Mouse (Mus musculus): ENCODE measurements around the gene Slc9b1.

Gene Slc9b1

GRCm38 (mm10) chr3:135347739-135348264 is at the start of gene Slc9b1:
Slc9b1 (plus strand) TSS chr3:135348029.
- DNase-seq (ENCODE audit: low spot score in 2 of 2): no peak

GRCm38 (mm10) chr3:135298560-135298959 is 49.3 kb upstream of the Slc9b1 start:
- no peak for DNase-seq (ENCODE audit: low spot score in 2 of 2)

GRCm38 (mm10) chr3:135300081-135300480 is 47.7 kb upstream of the Slc9b1 start:
- no peak for DNase-seq (ENCODE audit: low spot score in 2 of 2)

DNA sequence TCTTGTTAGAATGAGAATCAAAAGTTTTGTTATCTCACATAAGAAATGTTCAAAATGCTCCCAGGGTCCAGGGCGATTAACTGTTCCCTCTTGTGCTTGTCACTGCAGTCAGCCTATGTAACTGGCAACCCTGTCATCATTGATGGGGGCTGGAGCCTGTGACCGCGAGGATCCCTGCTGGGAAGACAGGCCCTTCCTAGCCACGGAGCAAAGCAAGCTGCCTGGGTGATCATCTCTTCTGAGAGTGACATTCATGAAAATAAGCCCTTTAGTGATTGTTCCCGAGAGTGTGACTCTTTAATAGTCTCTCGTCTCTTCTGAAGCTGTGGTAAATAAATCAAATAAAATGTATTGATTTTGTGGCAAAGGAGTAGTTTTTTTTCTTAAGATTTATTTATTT is 43.8 kb upstream of the Slc9b1 start:
- no peak for DNase-seq (ENCODE audit: low spot score in 2 of 2)

DNA sequence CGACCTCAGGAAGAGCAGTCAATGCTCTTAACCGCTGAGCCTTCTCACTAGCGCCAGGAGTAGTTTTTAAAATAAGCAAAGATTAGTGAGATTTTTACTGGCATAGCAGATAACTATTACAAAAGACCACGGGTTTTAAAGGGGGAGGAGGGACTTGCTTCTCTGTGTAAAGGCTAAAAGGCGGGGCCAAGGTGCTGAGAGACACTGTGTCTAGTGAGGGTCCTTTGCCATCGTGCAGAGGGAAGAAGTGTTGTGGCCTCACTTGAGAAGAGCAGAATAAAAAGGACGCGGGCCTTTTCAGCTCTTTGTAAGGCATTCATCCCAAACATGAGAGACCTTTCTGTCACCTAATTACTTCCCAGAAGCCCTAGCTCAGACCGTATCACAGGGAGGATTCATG is 43.3 kb upstream of the Slc9b1 start:
- DNase-seq (ENCODE audit: low spot score in 2 of 2): no peak

- DNase-seq (ENCODE audit: low spot score in 2 of 2): no peak
These were observed 40.2 kb upstream of the Slc9b1 start, which contains the start of gene Slc9b2 for GRCm38 (mm10) chr3:135307411-135308259. Slc9b2 (plus strand) TSS chr3:135307700.

- DNase-seq (ENCODE audit: low spot score in 2 of 2): no peak
These were observed 34.8 kb upstream of the Slc9b1 start for GRCm38 (mm10) chr3:135312916-135313491.

GRCm38 (mm10) chr3:135313727-135314126 is 34.1 kb upstream of the Slc9b1 start:
- no peak for DNase-seq (ENCODE audit: low spot score in 2 of 2)

DNA sequence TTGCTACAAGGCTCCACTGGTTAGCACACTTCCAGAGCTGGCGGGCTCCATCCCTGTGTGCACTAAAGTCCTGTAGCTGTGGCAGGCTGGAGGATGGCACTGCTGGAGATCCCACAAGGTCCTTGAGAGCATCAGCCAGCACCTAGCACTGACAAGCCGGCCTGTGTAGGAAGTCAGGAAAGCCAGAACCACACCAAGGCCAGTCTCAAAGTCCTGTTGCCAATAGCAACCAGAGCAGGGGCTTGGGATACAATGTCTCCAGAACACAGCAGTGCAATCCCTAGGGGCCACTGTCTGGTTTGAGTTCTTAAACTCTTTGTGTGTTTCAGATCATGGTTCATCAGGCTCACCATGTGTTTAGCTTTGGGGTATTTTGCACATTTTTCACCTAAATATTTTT is 33.0 kb upstream of the Slc9b1 start:
- DNase-seq (ENCODE audit: low spot score in 2 of 2): no peak

GRCm38 (mm10) chr3:135315720-135316425 is 32.0 kb upstream of the Slc9b1 start:
- DNase-seq (ENCODE audit: low spot score in 2 of 2): no peak

- DNase-seq (ENCODE audit: low spot score in 2 of 2): no peak
These were observed 29.5 kb upstream of the Slc9b1 start for GRCm38 (mm10) chr3:135318331-135318730.

- DNase-seq (ENCODE audit: low spot score in 2 of 2): no peak
These were observed 23.5 kb upstream of the Slc9b1 start for GRCm38 (mm10) chr3:135324354-135324753.

DNA sequence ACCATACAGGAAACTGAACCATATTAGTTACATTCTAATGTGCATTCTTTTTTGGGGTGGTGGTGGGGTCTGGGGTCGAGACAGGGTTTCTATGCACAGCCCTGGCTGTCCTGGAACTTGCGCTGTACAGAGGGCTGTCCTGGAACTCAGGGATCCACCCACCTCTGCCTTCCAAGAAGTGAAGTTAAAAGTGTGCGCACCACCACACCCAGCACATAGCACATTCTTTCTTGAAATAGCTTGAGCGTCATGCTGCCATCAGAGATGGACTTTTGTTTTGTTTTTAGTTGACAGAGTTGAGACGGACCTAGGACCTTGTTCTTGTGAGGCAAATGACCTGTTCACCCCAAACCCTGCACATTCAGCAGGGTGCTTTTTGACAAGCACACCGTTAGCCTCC is 20.7 kb upstream of the Slc9b1 start:
- DNase-seq (ENCODE audit: low spot score in 2 of 2): no peak

- no peak for DNase-seq (ENCODE audit: low spot score in 2 of 2)
These were observed 20.2 kb upstream of the Slc9b1 start for GRCm38 (mm10) chr3:135327601-135328000.

GRCm38 (mm10) chr3:135328560-135328959 is 19.3 kb upstream of the Slc9b1 start:
- DNase-seq (ENCODE audit: low spot score in 2 of 2): peak in 1 of 2 experiments; percentile 13

DNA sequence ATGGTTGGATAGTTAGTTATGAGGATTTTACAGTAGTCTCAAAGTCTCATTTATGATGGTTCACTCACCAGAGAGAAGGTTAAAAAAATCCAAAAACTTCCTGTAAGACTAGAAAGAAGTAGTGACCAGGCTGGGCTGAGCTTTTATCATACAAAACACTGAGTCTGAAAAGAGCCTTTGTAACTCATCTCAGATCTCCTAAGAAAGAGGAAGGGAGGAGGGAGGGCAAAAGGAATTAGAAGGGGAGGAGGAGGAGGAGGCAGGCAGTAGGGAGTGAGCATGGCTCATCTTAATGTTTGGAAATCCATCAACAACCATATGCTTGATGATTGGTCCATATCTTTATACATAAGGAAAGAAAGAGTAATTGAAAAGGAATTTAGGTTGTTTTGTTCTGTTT is 15.1 kb upstream of the Slc9b1 start:
- no peak for DNase-seq (ENCODE audit: low spot score in 2 of 2)

DNA sequence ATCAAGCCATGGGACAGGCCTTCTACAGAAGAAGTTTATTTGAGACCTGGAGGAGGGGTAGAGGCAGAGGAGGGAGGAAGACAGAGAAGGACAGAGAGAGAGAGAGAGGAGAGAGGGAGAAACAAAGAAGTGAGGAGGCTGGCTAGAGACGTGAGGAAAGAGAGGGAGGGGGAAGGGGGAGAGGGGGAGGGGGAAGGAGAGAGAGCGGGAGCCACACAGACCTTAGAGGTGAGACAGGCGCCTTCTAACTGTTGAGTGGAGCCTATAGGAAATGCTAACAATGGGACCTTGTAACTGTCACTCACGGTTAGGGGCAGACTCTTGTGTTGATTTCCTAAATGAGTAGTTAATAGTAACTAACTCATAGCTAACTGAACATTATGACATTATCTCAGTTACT is 14.1 kb upstream of the Slc9b1 start:
- DNase-seq (ENCODE audit: low spot score in 2 of 2): no peak

DNA sequence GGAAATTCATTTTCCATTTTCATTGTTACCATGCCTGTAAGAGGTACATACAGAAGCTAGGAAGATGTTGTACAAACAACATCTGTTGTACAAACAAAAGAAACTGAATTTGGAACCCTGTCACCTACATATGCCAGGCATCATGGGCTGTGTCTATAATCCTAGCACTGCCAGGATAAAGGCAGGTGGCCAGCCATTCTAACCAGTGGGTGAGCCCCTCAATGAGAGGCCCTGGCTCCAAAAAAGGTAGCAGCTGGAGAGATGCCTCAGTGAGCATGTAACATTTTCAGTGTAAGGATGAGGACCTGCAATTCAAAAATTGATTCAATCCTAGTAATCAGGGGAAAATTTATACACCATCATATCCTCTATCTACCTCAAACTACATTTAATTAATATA is 1.2 kb downstream of the Slc9b1 start:
- no peak for DNase-seq (ENCODE audit: low spot score in 2 of 2)

- DNase-seq (ENCODE audit: low spot score in 2 of 2): no peak
These were observed 4.0 kb downstream of the Slc9b1 start for GRCm38 (mm10) chr3:135351857-135352256.

GRCm38 (mm10) chr3:135357394-135357793 is 9.6 kb downstream of the Slc9b1 start:
- no peak for DNase-seq (ENCODE audit: low spot score in 2 of 2)

- no peak for DNase-seq (ENCODE audit: low spot score in 2 of 2)
These were observed 28.0 kb downstream of the Slc9b1 start for GRCm38 (mm10) chr3:135375836-135376235.

GRCm38 (mm10) chr3:135377445-135377844 is 29.6 kb downstream of the Slc9b1 start:
- DNase-seq (ENCODE audit: low spot score in 2 of 2): no peak
